Mouse (Mus musculus): ENCODE measurements around the gene Ncoa1.

DNA sequence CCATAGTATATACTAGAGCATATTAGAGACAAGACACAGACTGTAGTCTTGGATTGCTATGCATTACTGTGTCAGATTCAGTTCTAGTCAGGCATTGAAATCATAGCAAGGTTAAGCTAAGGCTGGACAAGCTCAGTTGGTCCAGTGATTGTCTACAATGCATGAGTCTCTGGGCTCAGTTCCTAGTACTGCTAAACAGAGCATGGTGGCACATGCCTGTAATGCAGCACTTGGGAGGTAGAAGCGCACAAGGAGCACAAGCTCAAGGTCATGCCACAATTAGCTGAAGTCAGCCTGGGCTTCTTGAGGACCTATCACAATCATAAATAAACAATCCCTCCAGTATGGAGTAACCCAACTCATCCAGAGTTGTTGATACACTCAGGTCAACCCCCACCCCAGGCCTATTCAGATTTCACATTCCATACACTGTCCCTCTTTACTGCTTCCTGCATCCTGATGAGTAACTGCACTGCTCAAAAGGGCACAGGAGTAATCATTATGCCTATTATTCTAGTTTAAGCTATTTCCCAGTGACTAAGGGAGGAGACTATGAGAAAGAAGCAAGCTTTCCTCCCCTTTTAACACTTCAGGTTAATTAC, 170.2 kb downstream of the Ncoa1 start:
- no peak for TF ChIP-seq POLR2A (IDR thresholded peaks at IDR 0.05; ENCODE audit: insufficient read depth, low read length)
- no peak for TF ChIP-seq CTCF (IDR thresholded peaks at IDR 0.05; ENCODE audit: low read depth, low read length)
